Mouse (Mus musculus): ENCODE results near the gene Gm49325.

The Gm49325 gene

GRCm38 (mm10) chr10:77605908-77606826, at the start of gene Gm49325, which contains the start of gene Sumo3:
TSS of gene Gm49325 (plus strand) at chr10:77606197.
TSS of gene Sumo3 (plus strand) at chr10:77606097.
- peak; percentile 92 to 96 for DNase-seq (ENCODE audit: low spot score in 2 of 2)

GRCm38 (mm10) chr10:77556631-77557030, 49.4 kb upstream of the Gm49325 start:
- DNase-seq (ENCODE audit: low spot score in 2 of 2), result no peak

GRCm38 (mm10) chr10:77557641-77558040, 48.4 kb upstream of the Gm49325 start:
- no peak for DNase-seq (ENCODE audit: low spot score in 2 of 2)

GRCm38 (mm10) chr10:77560090-77560489, 45.9 kb upstream of the Gm49325 start:
- DNase-seq (ENCODE audit: low spot score in 2 of 2), result no peak

- no peak for DNase-seq (ENCODE audit: low spot score in 2 of 2)
Measured at GRCm38 (mm10) chr10:77560830-77561229, 45.2 kb upstream of the Gm49325 start.

GRCm38 (mm10) chr10:77561508-77561907, 44.5 kb upstream of the Gm49325 start:
- DNase-seq (ENCODE audit: low spot score in 2 of 2), result no peak

GRCm38 (mm10) chr10:77565005-77565404, 41.0 kb upstream of the Gm49325 start:
- no peak for DNase-seq (ENCODE audit: low spot score in 2 of 2)

- DNase-seq (ENCODE audit: low spot score in 2 of 2), result peak; percentile 62 to 78
Measured at GRCm38 (mm10) chr10:77566651-77567050, 39.3 kb upstream of the Gm49325 start.

GRCm38 (mm10) chr10:77569481-77569880, 36.5 kb upstream of the Gm49325 start:
- no peak for DNase-seq (ENCODE audit: low spot score in 2 of 2)

GRCm38 (mm10) chr10:77569973-77570658, 35.9 kb upstream of the Gm49325 start:
- no peak for DNase-seq (ENCODE audit: low spot score in 2 of 2)

GRCm38 (mm10) chr10:77572225-77572624, 33.8 kb upstream of the Gm49325 start:
- DNase-seq (ENCODE audit: low spot score in 2 of 2), result no peak

- no peak for DNase-seq (ENCODE audit: low spot score in 2 of 2)
Measured at GRCm38 (mm10) chr10:77573162-77573561, 32.8 kb upstream of the Gm49325 start.

GRCm38 (mm10) chr10:77580027-77580920, 25.7 kb upstream of the Gm49325 start:
- DNase-seq (ENCODE audit: low spot score in 2 of 2), result peak; percentile 26 to 32

GRCm38 (mm10) chr10:77581023-77581407, 25.0 kb upstream of the Gm49325 start:
- no peak for DNase-seq (ENCODE audit: low spot score in 2 of 2)

- peak; percentile 96 to 97 for DNase-seq (ENCODE audit: low spot score in 2 of 2)
Measured at GRCm38 (mm10) chr10:77581408-77582284, 24.4 kb upstream of the Gm49325 start, which contains the start of gene Pttg1ip. TSS of gene Pttg1ip (plus strand) at chr10:77581720.

- no peak for DNase-seq (ENCODE audit: low spot score in 2 of 2)
Measured at GRCm38 (mm10) chr10:77582285-77582618, 23.7 kb upstream of the Gm49325 start.

GRCm38 (mm10) chr10:77583795-77584422, 22.1 kb upstream of the Gm49325 start:
- peak; percentile 59 to 62 for DNase-seq (ENCODE audit: low spot score in 2 of 2)

- DNase-seq (ENCODE audit: low spot score in 2 of 2), result no peak
Measured at GRCm38 (mm10) chr10:77586637-77587036, 19.4 kb upstream of the Gm49325 start.

- no peak for DNase-seq (ENCODE audit: low spot score in 2 of 2)
Measured at GRCm38 (mm10) chr10:77587091-77587775, 18.8 kb upstream of the Gm49325 start.

- DNase-seq (ENCODE audit: low spot score in 2 of 2), result no peak
Measured at GRCm38 (mm10) chr10:77588036-77588435, 18.0 kb upstream of the Gm49325 start.

Data from heart, adult 9 months (tissue).